Mouse (Mus musculus): ENCODE data around the gene Nxf2.

DNA sequence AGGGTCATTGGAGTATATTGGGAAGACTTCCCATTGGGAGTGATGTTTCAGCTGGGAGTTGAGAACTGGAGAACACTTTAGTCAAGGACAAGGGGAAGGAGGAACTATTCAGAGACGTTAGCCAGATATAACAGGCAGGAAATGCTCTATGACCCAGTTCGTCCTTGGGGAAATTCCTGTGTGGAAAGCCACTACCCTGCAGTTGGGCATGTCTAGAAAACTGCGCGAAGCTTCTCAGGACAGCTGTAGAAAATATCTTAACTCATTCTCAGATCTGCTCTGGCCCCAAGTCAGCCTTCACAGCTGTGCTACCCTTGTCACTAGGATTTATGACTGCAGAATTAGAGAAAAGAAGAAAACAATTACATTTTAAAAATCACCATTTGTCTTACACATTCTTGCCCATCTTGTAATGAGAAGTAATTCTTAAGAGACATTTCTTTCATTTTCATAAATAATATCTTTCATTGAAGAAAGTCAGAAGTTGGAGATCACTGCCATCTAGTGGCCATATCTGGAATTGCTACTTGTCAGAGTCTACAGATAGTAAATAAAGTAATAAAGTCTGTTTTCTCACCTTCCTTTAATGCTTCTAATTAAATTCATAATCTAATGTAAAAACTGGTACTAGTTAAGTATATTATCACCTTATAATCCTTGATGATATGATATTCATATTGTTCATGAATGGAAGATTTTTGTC lies 51.2 kb downstream of the Nxf2 start:
- TF ChIP-seq CTCF (IDR thresholded peaks at IDR 0.05; ENCODE audit: low read depth) (peak; percentile 62), EP300 (IDR thresholded peaks at IDR 0.05; ENCODE audit: low read depth) (no peak)
